Mouse (Mus musculus) neural tube, postnatal 0 days (tissue): ENCODE data around the gene Plac8. TPM values are rescaled to one million over a fixed set of nuclear protein-coding genes. Genes with fewer than 3 reads are reported as not detected.

Experiments
- polyA plus RNA-seq: library from polyadenylated mRNA; unstranded; fragments of >200 nt; fragmentation: Nextera tagmentation; extraction: Ambion mirVana; gene quantifications from 2 replicates; pipeline ENCODE4 v1.2.1, GENCODE M21; 2015

Plac8 gene
- 3.4 and 4.4 TPM in 2 replicates for polyA plus RNA-seq

DNA sequence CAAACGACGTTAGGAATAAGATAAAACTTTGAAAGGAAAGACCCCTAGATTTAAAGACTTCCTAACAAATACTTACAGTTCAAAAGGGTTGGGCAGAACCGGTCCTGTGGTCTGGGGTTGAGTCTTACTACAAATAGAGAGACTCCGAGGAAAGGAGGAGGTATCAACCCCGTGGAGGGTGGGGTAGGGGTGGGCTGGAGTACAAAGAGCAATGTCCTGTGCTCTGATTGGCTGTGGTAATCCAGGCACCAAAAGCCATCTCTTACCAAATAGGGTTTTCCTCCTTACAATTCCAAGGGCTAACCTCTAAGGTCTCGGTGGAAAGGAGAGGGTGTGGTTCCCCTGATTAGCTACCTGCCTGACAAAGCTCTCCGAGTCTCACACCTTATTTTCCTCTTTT is at the start of gene Plac8:
Plac8 (minus strand) TSS at position 177 of the 400 bp plus-strand sequence.

DNA sequence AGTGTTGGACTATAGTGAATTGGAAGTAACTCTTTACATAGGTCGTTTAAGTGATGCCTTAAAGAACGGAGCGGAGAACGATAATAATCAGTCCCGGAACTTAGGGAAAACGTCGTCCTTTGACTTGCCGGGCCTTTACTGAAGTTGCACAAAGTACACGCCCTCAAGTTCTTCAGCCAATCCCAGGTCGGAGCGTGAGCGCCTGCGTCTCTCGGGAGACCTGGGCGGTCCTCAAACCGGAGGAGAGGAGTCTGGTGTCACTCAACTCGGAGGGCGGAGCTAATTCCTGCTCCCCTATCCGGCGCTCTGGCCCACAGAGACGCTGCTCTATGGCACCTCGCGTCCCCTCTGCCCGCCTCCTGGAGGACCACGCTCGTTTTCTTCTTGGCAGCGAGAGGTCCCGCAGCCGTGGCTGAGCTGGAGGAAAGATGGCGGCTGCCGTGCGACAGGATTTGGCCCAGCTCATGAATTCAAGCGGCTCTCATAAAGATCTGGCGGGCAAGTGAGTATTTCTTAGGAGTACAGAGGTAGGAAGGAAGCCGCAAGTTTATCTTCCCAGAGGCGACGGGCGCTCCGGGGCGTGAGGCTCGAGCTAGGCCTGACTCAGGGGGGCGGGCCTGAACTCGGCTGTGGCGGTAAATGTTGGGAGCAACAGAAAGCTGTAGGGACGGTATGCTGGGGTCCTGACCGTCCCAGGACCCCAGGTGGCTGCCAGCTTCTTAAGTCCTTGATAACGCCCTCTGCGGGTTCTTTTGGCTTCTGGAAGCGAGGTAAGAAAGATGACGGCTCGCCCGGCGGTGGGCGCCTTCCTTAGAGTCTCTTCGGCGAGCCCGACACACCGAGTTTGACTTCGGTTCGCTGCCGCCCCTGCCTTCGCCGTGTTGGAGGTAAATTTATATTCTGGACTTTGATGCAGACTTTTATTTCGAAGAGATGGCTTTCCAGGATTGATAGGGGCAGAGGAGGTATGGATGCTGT is 53.7 kb downstream of the Plac8 start, which contains the start of gene Cops4:
Cops4 (plus strand) TSS at position 261 of the 978 bp plus-strand sequence.

Other genes starting within 250 kb of the Plac8 start
- gene Sec31a, start 156.0 kb downstream of the Plac8 start, polyA plus RNA-seq, result 72.1 and 72.8 TPM in 2 replicates
- 6.4 and 6.9 TPM in 2 replicates for gene Lin54, start 71.6 kb downstream of the Plac8 start, polyA plus RNA-seq
- gene Cops4, start 53.9 kb downstream of the Plac8 start, polyA plus RNA-seq, result 155 and 162 TPM in 2 replicates
- gene Coq2, start 102.9 kb upstream of the Plac8 start, polyA plus RNA-seq, result 63.3 and 73.8 TPM in 2 replicates
- 1.0 and 1.2 TPM in 2 replicates for gene Hpse, start 147.5 kb upstream of the Plac8 start, polyA plus RNA-seq
- 11.6 and 11.7 TPM in 2 replicates for gene Helq, start 226.4 kb upstream of the Plac8 start, polyA plus RNA-seq
- gene Mrps18c, start 226.4 kb upstream of the Plac8 start, polyA plus RNA-seq, result 171 and 200 TPM in 2 replicates
- 9.8 and 11.6 TPM in 2 replicates for gene Abraxas1, start 248.7 kb upstream of the Plac8 start, polyA plus RNA-seq